Mouse (Mus musculus) 3T3-L1 (cell line): ENCODE measurements at regions not wholly inside any gene's neighbourhood (a gene's known extent, or its start where the extent isn't known, plus 50 kb on each side); places are given as distances from the start of the nearest gene placed in this dataset.
A peak's percentile ranks its signal among the peaks of the same experiment; 100 is the strongest.
"Not testable (repeated sequence)": the region's sequence is repeated elsewhere in the genome, so short reads cannot be mapped to it uniquely, and the experiment has no call there.

Experiments used
- DNase-seq: peaks from one replicate; pipeline ENCODE4 v3.0.0-alpha.2; 2015; ENCODE audit warnings: low read depth, low spot score

- DNase-seq, result no peak
Measured at GRCm38 (mm10) chr7:73608804-73609275, 67.2 kb upstream of the Chd2 start.

DNA sequence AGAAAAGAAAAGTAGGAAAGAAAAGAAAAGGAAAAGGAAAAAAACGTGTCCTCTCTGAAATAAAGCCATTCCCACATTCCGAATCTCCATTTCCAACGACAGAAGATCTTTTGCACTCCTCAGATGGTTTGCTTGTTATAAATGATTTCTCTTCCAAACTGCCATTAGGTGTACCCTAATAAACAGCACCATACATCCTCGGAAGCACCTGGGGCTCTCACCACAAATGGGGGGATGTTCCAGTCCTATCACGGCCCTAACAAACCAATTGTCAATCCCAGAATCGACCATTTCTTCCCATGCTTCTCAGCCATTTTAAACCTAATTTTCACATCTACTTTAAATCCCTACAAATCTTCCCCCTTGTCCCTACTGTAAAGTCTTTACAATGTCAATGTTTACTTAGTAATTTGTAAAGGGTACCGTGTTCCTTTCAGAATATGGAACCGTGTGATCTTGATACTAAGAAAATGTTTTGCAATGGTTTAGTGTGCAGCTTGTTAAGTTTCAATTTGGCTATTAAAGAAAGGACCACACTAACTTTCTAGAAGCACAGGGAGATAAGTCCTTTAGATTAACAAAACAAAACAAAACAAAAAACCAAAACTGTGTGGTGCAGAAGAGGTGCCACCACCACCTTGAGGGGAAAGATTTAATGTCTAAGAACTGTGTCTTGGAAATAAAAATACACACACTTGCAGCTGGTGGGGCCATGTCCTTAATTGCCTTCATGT lies 66.6 kb upstream of the Chd2 start:
- DNase-seq, result peak; percentile 38

- DNase-seq, result peak; percentile 56
Measured at GRCm38 (mm10) chr7:73607450-73608005, 65.9 kb upstream of the Chd2 start.

GRCm38 (mm10) chr7:73606677-73607449 lies 65.2 kb upstream of the Chd2 start:
- peak; percentile 90 for DNase-seq

DNA sequence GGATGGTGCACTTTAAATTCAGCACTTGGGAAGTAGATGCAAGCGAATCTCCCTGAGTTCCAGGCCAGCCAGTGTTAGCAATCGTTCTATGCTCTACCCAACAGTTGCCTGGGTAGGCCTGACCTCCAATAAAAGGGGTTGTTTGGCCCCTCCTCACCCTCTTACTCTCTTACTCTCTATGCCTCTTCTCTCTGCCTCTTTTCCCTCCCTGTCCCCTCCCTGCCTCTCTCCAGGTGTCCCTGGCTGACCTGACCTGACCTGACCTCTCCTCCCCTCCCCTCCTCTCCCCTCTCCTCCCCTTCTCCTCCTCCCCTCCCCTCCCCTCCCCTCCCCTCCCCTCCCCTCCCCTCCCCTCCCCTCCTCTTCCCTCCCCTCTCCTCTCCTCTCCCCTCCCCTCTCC lies 63.0 kb upstream of the Chd2 start:
- DNase-seq, result no peak

- no peak for DNase-seq
Measured at GRCm38 (mm10) chr7:73602815-73603551, 61.4 kb upstream of the Chd2 start.

- DNase-seq, result no peak
Measured at GRCm38 (mm10) chr7:73601336-73601735, 59.7 kb upstream of the Chd2 start.

DNA sequence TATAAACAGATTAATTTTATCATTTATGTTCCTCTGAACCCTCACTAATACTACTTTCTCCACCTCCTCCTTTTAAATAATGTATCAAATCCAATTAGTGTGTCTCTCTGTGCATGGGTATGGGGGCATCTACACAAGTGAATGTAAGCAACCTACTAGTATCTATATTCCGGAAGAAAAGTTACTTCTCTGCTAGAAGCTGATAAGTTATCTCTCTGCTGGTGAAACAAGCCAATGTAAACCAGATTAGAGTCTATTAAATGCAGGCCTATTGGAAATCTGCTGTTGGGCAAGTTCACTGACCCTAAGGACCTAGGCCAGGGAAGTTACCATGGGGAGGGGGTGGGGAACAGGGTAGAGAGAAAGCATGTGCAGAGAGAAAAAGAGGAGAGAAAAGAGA lies 59.1 kb upstream of the Chd2 start:
- no peak for DNase-seq

DNA sequence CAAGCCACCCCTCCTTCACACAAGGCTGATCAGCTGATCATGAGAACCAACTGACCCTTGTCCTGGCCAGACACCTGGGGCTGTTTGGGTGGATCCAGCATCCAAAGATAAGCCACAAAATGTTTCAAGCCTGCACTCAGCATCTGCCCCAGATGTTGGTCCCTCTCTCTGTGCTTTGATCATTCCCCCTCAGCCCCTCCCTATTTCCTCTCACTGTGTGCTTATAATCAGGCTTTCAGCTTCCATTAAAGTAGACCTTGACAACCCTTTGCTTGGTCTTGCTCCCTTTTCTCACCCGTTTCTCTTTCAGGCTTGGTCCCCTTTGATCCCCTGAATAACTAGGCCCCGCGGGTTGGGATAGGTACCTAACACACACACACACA lies 58.4 kb upstream of the Chd2 start:
- not testable (repeated sequence) for DNase-seq

GRCm38 (mm10) chr7:73599354-73600002 lies 57.8 kb upstream of the Chd2 start:
- no peak for DNase-seq

- no peak for DNase-seq
Measured at GRCm38 (mm10) chr7:73597968-73598367, 56.3 kb upstream of the Chd2 start.

GRCm38 (mm10) chr7:73596866-73597840 lies 55.5 kb upstream of the Chd2 start:
- DNase-seq, result no peak

GRCm38 (mm10) chr7:73596415-73596814 lies 54.8 kb upstream of the Chd2 start:
- no peak for DNase-seq

DNA sequence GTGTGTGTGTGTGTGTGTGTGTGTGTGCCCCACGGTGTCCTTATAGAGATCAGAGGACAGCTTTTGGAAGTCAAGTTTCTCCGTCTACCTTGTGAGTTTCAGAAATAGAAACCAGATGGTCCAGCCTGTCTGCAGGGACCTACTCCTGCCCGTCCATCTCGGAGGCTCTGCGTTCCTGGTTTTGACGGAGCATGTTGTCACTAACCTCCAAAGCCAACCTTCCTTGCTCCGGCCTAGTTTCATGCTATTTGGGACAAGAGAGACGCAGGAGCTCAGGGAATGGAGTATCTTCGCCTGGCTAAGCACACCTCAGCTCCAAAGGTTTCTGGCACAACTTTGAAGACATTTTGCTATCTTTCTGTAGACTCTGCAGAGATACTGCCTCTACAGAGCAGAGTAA lies 54.2 kb upstream of the Chd2 start:
- no peak for DNase-seq

DNA sequence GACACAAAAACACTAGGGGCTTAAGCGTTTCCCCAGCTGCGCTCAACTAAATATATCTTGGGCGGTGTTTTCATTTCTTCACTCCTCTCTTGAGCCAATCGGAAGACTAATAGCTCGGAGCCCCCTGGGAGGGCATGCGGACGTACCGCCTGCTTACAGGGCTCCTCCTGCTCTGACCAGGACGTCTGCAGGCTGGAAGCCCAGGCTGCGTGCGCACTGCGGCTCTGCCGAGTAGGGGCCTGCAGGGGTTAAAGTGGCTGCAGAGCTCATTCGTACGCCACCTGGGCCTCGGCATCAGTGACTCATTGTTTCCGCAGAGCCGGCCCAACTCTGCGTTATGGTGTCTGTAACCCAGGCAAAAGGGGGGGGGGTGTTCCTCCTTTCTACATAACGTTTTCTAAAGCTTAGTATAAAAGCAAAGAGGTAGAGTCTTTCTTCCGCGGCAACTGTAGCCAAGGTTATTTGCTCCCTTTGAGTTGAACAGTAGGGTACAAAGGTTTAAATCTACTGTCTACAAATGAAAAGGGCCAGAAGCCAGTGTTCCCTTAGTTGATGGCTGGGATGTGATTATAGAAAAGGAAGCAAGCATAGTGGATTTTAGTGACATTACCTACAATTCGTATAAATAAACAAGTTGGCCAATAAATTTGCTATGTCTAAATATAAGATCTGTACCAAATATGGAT lies 53.7 kb upstream of the Chd2 start:
- peak; percentile 98 for DNase-seq

DNA sequence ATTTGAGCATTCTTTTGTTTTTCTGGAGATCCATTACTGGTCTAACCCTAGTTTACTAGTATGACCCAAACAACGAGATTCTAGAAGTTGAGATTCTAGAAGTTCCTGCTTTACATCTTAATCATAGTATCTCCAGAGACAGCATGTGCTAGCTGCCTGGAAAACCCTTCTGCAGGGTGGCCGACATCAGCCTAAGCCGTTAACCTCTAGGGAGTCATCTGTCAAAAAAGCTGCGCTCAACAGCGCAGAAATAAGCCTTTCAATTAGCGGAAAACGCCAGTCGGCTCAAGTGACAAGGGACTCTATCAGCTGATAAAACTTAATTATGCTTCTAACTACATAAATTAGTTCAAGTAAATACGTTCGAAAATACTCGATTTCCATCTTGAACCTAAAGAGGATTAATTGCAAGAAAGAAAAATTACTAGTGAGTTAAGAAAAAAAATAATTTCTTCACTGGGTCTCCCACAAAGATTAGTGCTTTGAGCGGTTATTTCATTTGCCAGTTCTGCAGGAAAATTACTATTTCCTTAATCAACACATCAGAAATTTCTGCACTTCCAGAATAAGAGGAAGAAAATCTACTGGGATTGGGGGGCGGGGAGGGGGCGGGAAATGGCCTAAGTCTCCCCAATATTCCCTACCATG lies 53.0 kb upstream of the Chd2 start:
- peak; percentile 66 for DNase-seq

DNA sequence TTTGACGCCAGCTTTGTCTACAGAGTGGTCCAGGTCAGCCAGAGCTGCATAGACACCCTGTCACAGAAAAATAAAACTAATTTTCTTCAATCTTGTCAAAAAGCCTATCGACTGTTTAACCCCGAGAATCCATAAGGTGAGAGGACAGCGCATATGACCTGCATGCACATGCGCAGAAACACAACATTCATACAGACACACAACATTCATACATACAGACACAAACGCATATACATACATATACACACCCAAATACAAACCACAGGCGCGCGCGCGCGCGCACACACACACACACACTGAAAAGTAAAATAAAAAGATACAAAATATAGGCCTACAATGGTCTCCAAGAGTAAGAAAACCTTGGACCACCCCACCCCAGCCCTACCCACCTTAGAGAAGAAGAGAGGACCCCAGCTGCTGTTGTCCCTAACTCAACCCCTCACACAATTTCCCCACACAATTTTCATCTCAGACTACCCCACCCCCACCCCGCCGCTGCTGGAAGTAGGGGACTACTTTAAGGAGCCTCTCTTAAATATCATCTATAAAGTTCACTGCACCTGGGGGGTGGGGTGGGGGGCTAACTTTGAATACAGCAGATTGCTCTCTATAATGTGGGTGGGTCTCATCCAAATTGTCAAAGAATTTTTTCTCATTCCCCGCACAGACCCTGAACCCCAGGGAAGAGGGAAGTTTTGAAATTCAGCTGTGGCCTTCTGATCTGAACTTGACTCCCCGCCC lies 52.2 kb upstream of the Chd2 start:
- DNase-seq, result no peak

DNA sequence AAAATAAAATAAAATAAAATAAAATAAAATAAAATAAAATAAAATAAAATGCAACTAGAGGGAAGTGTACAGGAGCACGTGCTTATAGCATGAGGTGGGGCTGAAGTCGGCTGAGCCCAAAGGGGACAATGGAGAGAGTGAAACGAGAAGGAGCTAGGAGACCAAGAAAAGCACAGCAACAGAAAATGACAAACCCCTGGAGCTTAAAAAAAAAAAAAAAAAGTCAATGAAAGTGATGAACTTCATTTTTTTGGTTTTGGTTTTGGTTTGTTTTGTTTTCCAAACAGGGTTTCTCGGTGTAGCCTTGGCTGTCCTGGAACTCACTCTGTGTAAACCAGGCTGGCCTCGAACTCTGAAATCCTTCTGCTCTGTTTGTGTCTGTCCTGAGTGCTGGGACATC lies 51.2 kb upstream of the Chd2 start:
- no peak for DNase-seq
